Mouse (Mus musculus) thymus, postnatal 36 days (tissue): ENCODE measurements around the gene Zfp968.
"Not testable (repeated sequence)": the region's sequence is repeated elsewhere in the genome, so short reads cannot be mapped to it uniquely, and the experiment has no call there.

Source experiments
- DNase-seq, 2 experiments: peaks; one replicate each; pipeline ENCODE4 v3.0.0; 2022; ENCODE audit warnings: mixed read lengths in 2 of 2

The Zfp968 gene

GRCm38 (mm10) chr2:175372136-175372535 is at the start of gene Zfp968:
Zfp968 (plus strand) TSS chr2:175372436.
- not testable (repeated sequence) for DNase-seq

GRCm38 (mm10) chr2:175338097-175338496 is 34.1 kb upstream of the Zfp968 start, which contains the start of gene Gm4631:
Gm4631 (minus strand) TSS chr2:175338197.
- not testable (repeated sequence) for DNase-seq
